Mouse (Mus musculus) liver, adult 2 months (tissue): ENCODE data around the gene Kcnj4. TPM values are rescaled to one million over a fixed set of nuclear protein-coding genes. Genes with fewer than 3 reads are reported as not detected.
A peak's percentile ranks its signal among the peaks of the same experiment; 100 is the strongest.

Experiments
- DNase-seq: peaks from one replicate; pipeline ENCODE4 v3.0.0-alpha.2; 2011; ENCODE audit warnings: low read depth, low spot score; ENCODE audit errors: extremely low read depth
- H3K27ac ChIP-seq: fragments of 200-500 bp; replicated peaks from 2 replicates; pipeline ENCODE4 v1.5.1; 2012; ENCODE audit warnings: low read depth, mild to moderate bottlenecking, control low read depth, inconsistent platforms, low read length; ENCODE audit not compliant: insufficient read depth
- H3K27me3 ChIP-seq: fragments of 200-500 bp; 2 replicates; pipeline ENCODE4 v1.6.1; 2012; ENCODE audit warnings: mild to moderate bottlenecking, moderate library complexity, low read length, inconsistent platforms; ENCODE audit not compliant: control insufficient read depth, insufficient read depth
- H3K36me3 ChIP-seq: fragments of 200-500 bp; 2 replicates; pipeline ENCODE4 v1.6.1; 2012; ENCODE audit warnings: low read length, inconsistent platforms; ENCODE audit not compliant: control insufficient read depth, insufficient read depth
- H3K4me1 ChIP-seq: fragments of 200-500 bp; 2 replicates; pipeline ENCODE4 v1.6.1; 2011; ENCODE audit warnings: low read length; ENCODE audit not compliant: control insufficient read depth, insufficient read depth
- H3K4me3 ChIP-seq: fragments of 200-500 bp; 2 replicates; pipeline ENCODE4 v1.5.1; 2011; ENCODE audit warnings: low read depth, mild to moderate bottlenecking, control low read depth, low read length, moderate library complexity; ENCODE audit not compliant: insufficient read depth
- H3K79me2 ChIP-seq: fragments of 200-500 bp; 2 replicates; pipeline ENCODE4 v1.6.1; 2012; ENCODE audit warnings: inconsistent platforms, mild to moderate bottlenecking, low read length, moderate library complexity; ENCODE audit not compliant: control insufficient read depth, insufficient read depth
- H3K9ac ChIP-seq: fragments of 200-500 bp; 2 replicates; pipeline ENCODE4 v1.6.1; 2012; ENCODE audit warnings: low read depth, mild to moderate bottlenecking, control low read depth, inconsistent platforms, low read length
- CTCF ChIP-seq: fragments of 200-500 bp; IDR thresholded peaks from 2 replicates; pipeline ENCODE4 v1.5.1; 2011; ENCODE audit warnings: low read depth, low read length, control low read depth
- POLR2A ChIP-seq: fragments of 200-500 bp; IDR thresholded peaks from 2 replicates; pipeline ENCODE4 v1.6.1; 2011; ENCODE audit warnings: low read length, control low read depth; ENCODE audit not compliant: insufficient read depth; ENCODE audit errors: extremely low read depth
- WGBS: fragments of 180-500 bp; shearing (Covaris S2); methylation state at CpG from one replicate; pipeline ENCODE4 v1.1.7; 2018; 5-methylcytosine and 5-hydroxymethylcytosine counted together
- polyA plus RNA-seq: library from polyadenylated mRNA; depleted of rRNA; stranded (reverse); fragments of >200 nt; gene quantifications from 2 replicates; pipeline ENCODE4 v1.2.3, GENCODE M21; 2012
- total RNA-seq: library from RNA; depleted of rRNA; stranded (reverse); fragments of >200 nt; gene quantifications from 2 replicates; pipeline ENCODE4 v1.2.3, GENCODE M21; 2014

Kcnj4 gene
- total and polyA plus RNA-seq, 2 experiments, result not detected

- Histone ChIP-seq H3K4me1 (peaks cover 22% of the 10 kb centered on the region), H3K4me3 (no peak overlapping the region), H3K79me2 (no peaks in the 10 kb centered on the region; the same call in 1 of the 2 replicates), H3K27me3 (no peaks in the 10 kb centered on the region), H3K36me3 (no peaks in the 10 kb centered on the region), H3K9ac (no peak overlapping the region), H3K27ac (no peak overlapping the region)
- DNase-seq, result no peak
- WGBS, result 78% methylated on average over 4 of the region's 4 CpGs
- TF ChIP-seq CTCF (no peak), POLR2A (no peak)
These were observed 65.7 kb downstream of the Kcnj4 start for GRCm38 (mm10) chr15:79439386-79439785.

GRCm38 (mm10) chr15:79438816-79439215, 66.2 kb downstream of the Kcnj4 start:
- WGBS, result 83% methylated on average over 8 of the region's 8 CpGs

GRCm38 (mm10) chr15:79438209-79438810, 66.7 kb downstream of the Kcnj4 start:
- Histone ChIP-seq H3K27ac (peak overlapping the region; percentile 19), H3K79me2 (no peaks in the 10 kb centered on the region; the same call in 1 of the 2 replicates), H3K36me3 (no peaks in the 10 kb centered on the region), H3K4me3 (no peak overlapping the region), H3K27me3 (no peaks in the 10 kb centered on the region), H3K4me1 (peaks cover 22% of the 10 kb centered on the region), H3K9ac (no peak overlapping the region)
- WGBS, result 86% methylated on average over 6 of the region's 6 CpGs
- no peak for TF ChIP-seq POLR2A
- TF ChIP-seq CTCF, result no peak
- DNase-seq, result no peak

More at GRCm38 (mm10) chr15:79438816-79439215, 66.2 kb downstream of the Kcnj4 start:
- Histone ChIP-seq H3K9ac (peak overlapping the region; percentile 18), H3K27me3 (no peaks in the 10 kb centered on the region), H3K36me3 (no peaks in the 10 kb centered on the region), H3K27ac (no peak overlapping the region; the same call in 1 of the 2 replicates), H3K79me2 (no peaks in the 10 kb centered on the region; the same call in 1 of the 2 replicates), H3K4me1 (peaks cover 22% of the 10 kb centered on the region), H3K4me3 (no peak overlapping the region)
- DNase-seq, result no peak
- TF ChIP-seq CTCF, result no peak
- no peak for TF ChIP-seq POLR2A

- no peak overlapping the region for H3K4me3 ChIP-seq
- no peak overlapping the region for H3K9ac ChIP-seq
- H3K27me3 ChIP-seq, result no peaks in the 10 kb centered on the region
- H3K79me2 ChIP-seq, result no peaks in the 10 kb centered on the region; the same call in 1 of the 2 replicates
- TF ChIP-seq CTCF, result no peak
- TF ChIP-seq POLR2A, result no peak
- H3K4me1 ChIP-seq, result peaks cover 22% of the 10 kb centered on the region
- H3K27ac ChIP-seq, result peak overlapping the region; percentile 19
- no peak for DNase-seq
- WGBS, result 78% methylated on average over 12 of the region's 12 CpGs
- H3K36me3 ChIP-seq, result no peaks in the 10 kb centered on the region
These were observed 67.4 kb downstream of the Kcnj4 start for GRCm38 (mm10) chr15:79437541-79438208.

- Histone ChIP-seq H3K4me1 (peaks cover 22% of the 10 kb centered on the region), H3K27me3 (no peaks in the 10 kb centered on the region), H3K27ac (peak overlapping the region; percentile 32), H3K36me3 (no peaks in the 10 kb centered on the region), H3K79me2 (no peaks in the 10 kb centered on the region; the same call in 1 of the 2 replicates), H3K4me3 (no peak overlapping the region), H3K9ac (peak overlapping the region; percentile 8; the same call in 1 of the 2 replicates)
- TF ChIP-seq POLR2A (no peak), CTCF (no peak)
- 77% methylated on average over 7 of the region's 7 CpGs for WGBS
- DNase-seq, result peak; percentile 37
These were observed 68.5 kb downstream of the Kcnj4 start for GRCm38 (mm10) chr15:79436481-79436921.
